Mouse (Mus musculus) liver, postnatal 0 days (tissue): ENCODE results near the gene Cd93.

Source experiments
- CTCF ChIP-seq: sonication (generic); IDR thresholded peaks from 2 replicates; pipeline ENCODE4 v1.5.1; 2016; ENCODE audit warnings: antibody characterized with exemption, low read depth
- EP300 ChIP-seq: IDR thresholded peaks from 2 replicates; pipeline ENCODE4 v1.6.1; 2016; ENCODE audit warnings: antibody characterized with exemption, low read depth, mild to moderate bottlenecking

- TF ChIP-seq CTCF (no peak), EP300 (no peak)
Measured at GRCm38 (mm10) chr2:148442172-148442571, 1.2 kb downstream of the Cd93 start.
